13 mouse cellular contexts compared by ENCODE assay signal in the genomic region with DNA sequence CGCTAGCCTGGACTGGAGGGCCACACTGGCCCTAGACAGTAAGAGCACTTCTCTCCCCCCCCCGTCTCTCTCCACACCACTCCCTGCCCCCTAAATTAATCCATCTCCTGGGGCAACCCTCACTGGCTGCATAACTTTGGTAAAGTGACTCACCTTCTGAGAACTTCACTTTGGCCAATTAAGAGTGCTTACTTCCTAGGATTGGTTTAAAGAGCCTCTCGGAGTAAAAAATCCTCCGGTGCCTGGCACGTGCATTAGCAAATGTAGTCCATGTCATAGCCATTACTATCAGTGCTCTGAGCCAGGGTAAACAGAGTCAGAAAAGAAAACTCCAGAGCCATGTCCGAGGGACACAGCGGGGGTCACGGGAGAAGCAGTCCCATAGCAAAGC. TPM values are rescaled to one million over a fixed set of nuclear protein-coding genes. Genes with fewer than 3 reads are reported as not detected.
DNase-seq lines count a peak whose midpoint lies in the region; ATAC-seq lines count a peak whose summit lies in the region.
"Had no signal": no experiment of that assay in that cellular context is flagged by ENCODE, and none has a peak within 500 bp of the region (broad histone marks: within the 10 kb centered on the region; RNA-seq: fewer than 3 reads in every experiment).

No protein-coding gene starts in this region.

- no peaks in the 10 kb centered on the region for H3K9me3 ChIP-seq in lung, embryonic 15.5 days
- H3K9me3 ChIP-seq: forebrain, embryonic 10.5 days; G1E; heart, embryonic 10.5 days; hindbrain, embryonic 12.5 days had no signal

- WGBS in lung, embryonic 15.5 days: 55% methylated on average over 7 of the region's 8 CpGs

- H3K4me1 ChIP-seq in lung, embryonic 15.5 days: peaks cover 43% of the 10 kb centered on the region

- H3K4me2 ChIP-seq in lung, embryonic 15.5 days: no peak overlapping the region
- H3K4me2 ChIP-seq: hindbrain, embryonic 12.5 days had no signal

- no peak overlapping the region for H3K4me3 ChIP-seq in lung, embryonic 15.5 days
- H3K4me3 ChIP-seq: erythroblast, embryonic 14.5 days; forebrain, embryonic 10.5 days; heart, embryonic 10.5 days; hindbrain, embryonic 12.5 days had no signal

- no peaks in the 10 kb centered on the region for H3K36me3 ChIP-seq in lung, embryonic 15.5 days
- H3K36me3 ChIP-seq: forebrain, embryonic 10.5 days; G1E; heart, embryonic 10.5 days; hindbrain, embryonic 12.5 days had no signal

- no peak overlapping the region for H3K9ac ChIP-seq in lung, embryonic 15.5 days
- H3K9ac ChIP-seq: hindbrain, embryonic 12.5 days had no signal

- H3K27ac ChIP-seq in lung, embryonic 15.5 days: peak overlapping the region; percentile 3; the same call in 1 of the 2 replicates
- H3K27ac ChIP-seq: forebrain, embryonic 10.5 days; heart, embryonic 10.5 days; hindbrain, embryonic 12.5 days had no signal

- no peak for DNase-seq in lung, postnatal 4 days
- DNase-seq in Muller cell, postnatal 12 days (ENCODE audit: inconsistent ontology term): peak; percentile 77
- DNase-seq in lung, postnatal 25 days (ENCODE audit: low spot score): peak; percentile 66
- no peak for DNase-seq in right cerebral cortex, adult 18-20 months
- DNase-seq in retina, embryonic 14.5 days (ENCODE audit: low spot score): no peak
- DNase-seq in adipocyte (ENCODE audit: low spot score): no peak

- peaks cover 5% of the 10 kb centered on the region; the same call in 1 of the 2 replicates for H3K27me3 ChIP-seq in lung, embryonic 15.5 days
- H3K27me3 ChIP-seq: hindbrain, embryonic 12.5 days; Patski had no signal

- peak; percentile 10; the same call in 1 of the 2 replicates for ATAC-seq in lung, embryonic 15.5 days (ENCODE audit: borderline replicate concordance, extremely low read depth, low FRiP score, low TSS enrichment)
- ATAC-seq: Patski had no signal

RNA-seq across cellular contexts. Expression of a gene that starts 8.2 kb away (rescaled TPM):
- polyA plus RNA-seq in lung, embryonic 15.5 days (2015; fragmentation: Nextera tagmentation; extraction: Ambion mirVana): 18.6 and 22.5 TPM in 2 replicates
- polyA plus RNA-seq: erythroblast, embryonic 14.5 days; G1E had no signal

RNA-seq across cellular contexts. Expression of a gene that starts 21.3 kb away (rescaled TPM):
- 182 and 187 TPM in 2 replicates for polyA plus RNA-seq in lung, embryonic 15.5 days (2015; fragmentation: Nextera tagmentation; extraction: Ambion mirVana)

Comparison
In these comparisons a context has a peak if more than half of its experiments do, and no peak if none do; other contexts are left out.
1. DNase-seq: peak in Muller cell, postnatal 12 days (single experiment) and lung, postnatal 25 days (single experiment); none in lung, postnatal 4 days (0 of 2), right cerebral cortex, adult 18-20 months (single experiment), retina, embryonic 14.5 days (single experiment) and adipocyte (single experiment).